Mouse (Mus musculus) adrenal gland, postnatal 25 days (tissue): ENCODE results near the gene Scfd2. TPM values are rescaled to one million over a fixed set of nuclear protein-coding genes. Genes with fewer than 3 reads are reported as not detected.

Experiments used
- DNase-seq: peaks from one replicate; pipeline ENCODE4 v3.0.0; 2021; ENCODE audit warnings: mixed read lengths
- long read RNA-seq: library from polyadenylated mRNA; stranded (forward); transcript quantifications from one replicate; pipeline ENCODE4 v2.0.0, GENCODE M21; 2021
- total RNA-seq: library from RNA; stranded (reverse); gene quantifications from 2 replicates; pipeline ENCODE4 v1.2.3, GENCODE M21; 2021

The Scfd2 gene
- total RNA-seq, result 17.9 and 23.3 TPM in 2 replicates
- long read RNA-seq, transcript Scfd2-201 (9 exons, 3,672 nt), result major isoform, 17 of 20 reads
- long read RNA-seq, partial matches to known transcripts, result 0 of 20 reads
- long read RNA-seq, other reads (novel, unspliced or antisense), result 2 of 20 reads

DNA sequence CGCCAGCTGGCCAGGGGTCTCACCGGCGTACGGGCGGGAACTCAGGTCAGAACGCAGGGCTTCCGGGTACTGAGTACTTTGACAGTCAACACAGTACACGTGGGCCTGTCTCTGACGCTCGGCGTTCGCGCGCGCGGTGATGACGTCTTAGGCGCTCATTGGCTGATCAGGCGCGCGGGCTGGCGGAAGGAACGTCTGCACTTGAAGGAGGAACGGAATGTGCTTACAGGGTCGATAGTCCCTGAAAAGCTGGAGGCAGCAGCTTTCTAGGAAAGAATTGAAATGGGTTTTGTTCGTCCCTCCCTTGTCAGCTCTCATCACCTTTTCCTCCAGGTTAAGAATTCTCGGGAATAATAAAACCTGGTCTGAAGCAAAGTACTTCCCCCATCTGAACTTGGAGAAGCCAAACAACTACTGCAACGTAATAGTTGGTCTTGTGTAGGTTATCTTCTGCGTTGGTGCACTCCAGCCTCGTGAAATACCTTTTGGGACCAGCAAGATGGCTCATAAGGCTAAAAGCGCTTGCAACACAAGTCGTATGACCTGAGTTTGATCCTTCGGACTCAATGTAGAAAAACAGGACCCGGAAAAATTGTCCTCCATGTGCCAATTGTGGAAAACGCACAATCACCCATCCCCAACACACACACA, at the start of gene Scfd2:
TSS of gene Scfd2 (minus strand) at position 130 of the 651 bp plus-strand sequence.
- DNase-seq, result peak; percentile 96

DNA sequence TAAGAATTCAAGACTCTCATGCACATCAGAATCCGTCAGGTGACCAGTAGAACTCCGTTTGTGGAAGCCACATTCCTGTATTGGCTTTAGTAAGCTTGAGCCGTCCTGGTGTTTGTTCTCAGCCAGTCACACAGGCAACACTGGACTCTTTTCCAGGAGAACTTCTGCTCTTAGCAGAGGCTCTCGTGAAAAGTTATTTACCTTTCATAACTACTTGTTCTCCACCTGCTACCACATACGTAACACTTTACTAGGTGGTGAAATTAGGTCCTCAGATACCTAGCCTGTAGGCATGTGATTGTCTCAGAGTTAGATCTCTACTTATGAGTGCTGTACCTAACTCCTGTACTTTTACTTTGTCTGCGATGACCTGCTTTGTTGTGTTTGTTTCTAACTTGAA, 40.2 kb upstream of the Scfd2 start:
- DNase-seq, result no peak

DNA sequence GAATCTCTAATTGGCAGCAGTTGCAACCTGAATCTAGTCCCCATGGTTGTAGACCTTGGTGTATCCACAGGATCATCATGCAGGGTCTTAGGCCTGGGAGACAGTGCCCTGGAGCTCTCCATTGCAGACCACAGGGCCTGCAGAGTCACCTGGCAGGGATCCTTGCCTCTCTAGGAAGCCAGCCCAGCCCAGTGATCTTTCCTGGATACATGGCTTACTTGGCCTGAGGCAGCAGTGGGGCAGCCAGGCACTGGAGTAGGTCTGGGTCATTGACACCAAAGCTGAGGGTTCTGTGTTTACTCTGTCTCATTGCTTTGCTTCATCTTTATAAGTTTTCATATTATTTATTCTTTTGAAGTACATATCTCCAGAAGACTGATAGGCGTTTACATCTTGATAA, 29.6 kb upstream of the Scfd2 start:
- peak; percentile 11 for DNase-seq

DNA sequence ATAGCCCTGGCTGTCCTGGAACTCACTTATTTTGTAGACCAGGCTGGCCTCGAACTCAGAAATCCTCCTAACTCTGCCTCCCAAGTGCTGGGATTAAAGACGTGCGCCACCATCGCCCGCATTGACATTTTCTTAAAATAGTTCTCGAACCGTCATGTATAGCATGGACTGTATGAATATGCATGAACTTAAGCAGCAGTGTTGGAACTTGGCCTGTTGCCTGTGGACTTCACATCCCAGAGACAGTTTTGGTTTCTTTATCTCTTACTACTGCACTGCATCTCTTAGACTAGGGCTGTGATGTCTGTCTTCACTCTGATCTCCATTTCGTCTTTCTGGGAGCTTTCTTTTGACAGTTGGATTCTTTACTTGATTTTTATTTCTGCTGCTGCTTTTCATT, 18.0 kb upstream of the Scfd2 start:
- no peak for DNase-seq

DNA sequence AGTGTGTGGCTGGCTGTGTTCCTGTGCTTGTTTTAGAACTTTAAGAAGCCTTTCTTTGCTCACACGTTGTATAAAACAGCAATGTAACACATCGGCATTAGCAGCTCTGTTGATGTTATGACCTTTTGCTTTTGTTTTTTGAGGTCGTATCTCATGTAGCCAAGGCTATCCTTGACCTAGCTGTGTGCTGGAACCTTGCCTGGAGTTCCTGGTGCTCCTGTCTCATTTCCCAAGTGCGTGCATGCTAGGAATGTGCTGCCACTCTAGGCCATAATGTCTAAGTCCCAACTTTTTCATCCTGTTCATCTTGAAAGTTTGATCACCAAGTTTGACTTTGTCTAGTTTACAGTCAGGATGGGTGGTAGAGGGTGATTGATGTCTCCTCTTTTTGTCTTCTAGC, 14.0 kb upstream of the Scfd2 start:
- DNase-seq, result no peak

DNA sequence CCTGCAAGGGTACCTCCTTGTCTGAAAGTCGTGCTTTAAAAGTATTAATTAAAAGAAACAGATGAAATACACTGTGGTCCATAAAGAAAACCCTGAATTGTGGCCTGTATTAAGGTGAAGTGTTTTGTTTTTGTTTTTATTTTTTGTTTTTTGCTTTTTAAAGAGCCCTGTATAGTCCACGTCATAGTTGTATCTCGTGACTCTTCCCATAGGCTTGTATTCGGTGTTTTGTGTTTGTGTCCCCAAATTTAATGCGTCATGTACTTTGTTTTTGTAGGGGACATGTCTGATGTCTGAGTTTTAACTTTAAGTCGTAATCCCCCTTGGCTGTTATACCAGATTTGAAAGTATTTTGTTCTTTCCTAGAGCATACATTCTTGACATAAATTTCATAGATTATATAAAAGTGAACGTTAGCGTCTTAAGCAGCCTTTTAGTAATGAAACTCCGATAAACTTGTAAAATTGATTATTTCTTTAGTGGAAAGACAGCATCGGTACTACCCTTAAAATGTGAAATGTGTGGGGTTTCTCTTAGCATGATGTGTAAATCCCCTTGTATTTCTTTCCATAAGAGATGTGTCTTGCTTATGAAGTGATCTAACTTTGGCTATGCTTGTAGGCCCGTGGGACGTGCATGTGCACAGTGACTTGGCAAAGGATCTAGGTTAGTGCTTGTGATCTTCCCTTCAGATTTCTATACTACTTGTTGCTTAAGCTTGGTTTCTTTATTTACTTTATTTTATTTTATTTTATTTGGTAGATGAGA, 4.8 kb upstream of the Scfd2 start:
- no peak for DNase-seq

DNA sequence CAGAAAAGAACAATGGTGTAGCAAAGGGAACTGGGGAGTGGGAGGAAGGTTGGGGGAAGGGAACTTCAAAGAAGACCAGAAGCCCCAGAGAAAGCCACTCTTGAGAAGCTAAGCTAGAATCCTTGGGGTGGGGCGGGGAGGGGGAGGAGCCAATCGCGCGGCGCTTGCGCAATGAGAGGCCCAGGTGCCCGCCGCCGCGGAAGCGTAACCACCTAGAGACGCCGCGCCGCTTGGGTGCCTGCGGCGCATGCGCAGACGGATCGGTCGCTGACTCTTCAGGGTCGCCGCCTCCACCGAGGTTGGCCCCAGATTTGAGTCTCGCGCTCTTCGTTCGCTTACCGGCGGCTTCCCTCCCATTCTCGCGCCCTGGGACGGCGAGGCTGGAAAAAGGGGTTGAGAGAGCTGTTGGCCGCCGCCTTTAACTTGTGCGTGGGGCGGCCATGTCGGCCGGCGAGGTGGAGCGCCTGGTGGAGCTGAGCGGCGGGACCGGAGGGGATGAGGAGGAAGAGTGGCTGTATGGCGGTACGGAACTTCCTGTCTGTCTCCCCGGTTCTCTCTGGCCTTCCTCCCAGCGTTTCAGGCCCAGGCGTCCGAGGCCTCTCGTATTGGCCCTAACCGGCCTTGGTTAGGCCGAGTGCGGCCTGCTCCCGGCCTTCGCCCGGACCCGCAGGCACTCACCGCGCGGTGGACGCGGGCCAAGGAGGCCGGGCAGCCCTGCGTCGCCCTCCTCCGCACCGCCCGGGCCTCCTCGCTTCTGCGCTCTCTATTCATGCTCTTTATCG, 3.9 kb upstream of the Scfd2 start, which contains the start of gene Fip1l1:
TSS of gene Fip1l1 (plus strand) at position 210 of the 782 bp plus-strand sequence.
- DNase-seq, result peak; percentile 94

DNA sequence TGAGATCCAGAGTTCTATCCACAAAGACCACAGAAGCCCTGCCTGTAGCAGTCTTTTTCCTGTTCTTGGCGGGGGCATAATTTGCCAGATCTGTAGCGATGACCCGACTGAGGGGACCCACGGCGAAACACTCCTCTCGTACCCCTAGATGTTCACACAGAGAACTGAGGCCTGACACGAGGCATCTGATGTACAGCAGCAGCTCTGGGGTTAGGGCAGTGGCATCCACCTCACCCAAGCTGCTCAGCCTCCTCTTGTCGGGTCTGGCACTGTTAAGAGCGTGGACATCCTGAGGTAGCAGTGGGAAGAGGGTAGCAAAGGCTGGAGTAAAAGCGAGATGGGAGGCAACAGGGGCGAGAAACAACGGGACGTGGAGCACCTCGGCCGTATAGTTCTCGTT, 774 bp downstream of the Scfd2 start:
- no peak for DNase-seq

DNA sequence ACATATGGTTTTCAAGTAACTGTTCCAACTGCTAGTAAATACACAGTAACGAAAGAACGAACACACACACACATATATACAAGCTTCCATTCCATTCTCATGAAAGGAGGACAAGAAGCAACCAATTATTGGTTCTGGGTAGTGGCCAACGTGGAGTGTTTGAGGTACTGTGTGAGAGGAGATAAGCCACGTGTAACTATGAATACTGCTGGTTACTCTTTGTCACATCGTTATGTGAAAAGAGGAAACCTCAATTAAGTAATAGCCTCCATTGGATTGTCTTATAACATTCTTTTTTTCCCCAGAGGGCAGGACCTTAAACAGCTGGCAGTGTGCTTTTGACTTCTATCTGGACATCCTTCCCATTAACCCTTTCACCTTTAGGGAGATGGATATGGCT, 4.5 kb downstream of the Scfd2 start:
- no peak for DNase-seq

DNA sequence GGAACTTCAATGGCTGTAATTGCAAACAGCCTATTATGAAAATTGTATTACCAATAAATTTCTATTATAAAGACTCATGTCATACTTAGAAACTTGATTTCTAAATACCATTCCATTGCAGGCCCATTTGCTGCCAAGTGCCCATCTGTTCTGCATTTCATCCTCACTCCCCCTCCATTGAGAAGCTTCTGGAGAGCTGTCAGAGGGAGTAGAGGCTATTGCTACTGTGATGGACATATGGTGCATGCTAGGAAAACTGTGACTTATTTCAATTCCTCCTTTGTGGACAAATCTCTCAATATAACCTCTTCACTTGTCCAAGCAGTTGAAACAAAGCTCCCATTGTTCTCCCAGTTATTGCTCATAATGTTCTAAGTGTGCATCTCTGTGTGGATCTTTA, 19.9 kb downstream of the Scfd2 start:
- DNase-seq, result no peak

DNA sequence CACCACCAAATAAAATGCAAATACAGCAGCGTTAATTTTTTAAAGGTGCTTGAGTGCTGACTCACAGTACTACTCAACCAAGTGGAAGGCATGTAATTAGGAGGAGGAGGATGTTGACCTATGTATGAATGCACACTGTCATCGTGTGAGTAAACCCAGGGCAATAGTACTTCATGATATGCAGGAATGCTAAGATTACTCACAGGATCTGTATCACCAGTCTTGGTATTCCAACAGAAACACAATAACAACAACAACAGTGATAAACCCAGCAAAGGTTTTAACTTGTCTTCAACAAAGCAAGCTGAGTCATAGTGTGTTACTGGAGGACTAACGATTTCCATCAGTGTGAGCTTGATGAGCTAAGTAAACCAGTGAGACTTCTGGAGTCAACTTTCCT, 38.9 kb downstream of the Scfd2 start:
- no peak for DNase-seq

DNA sequence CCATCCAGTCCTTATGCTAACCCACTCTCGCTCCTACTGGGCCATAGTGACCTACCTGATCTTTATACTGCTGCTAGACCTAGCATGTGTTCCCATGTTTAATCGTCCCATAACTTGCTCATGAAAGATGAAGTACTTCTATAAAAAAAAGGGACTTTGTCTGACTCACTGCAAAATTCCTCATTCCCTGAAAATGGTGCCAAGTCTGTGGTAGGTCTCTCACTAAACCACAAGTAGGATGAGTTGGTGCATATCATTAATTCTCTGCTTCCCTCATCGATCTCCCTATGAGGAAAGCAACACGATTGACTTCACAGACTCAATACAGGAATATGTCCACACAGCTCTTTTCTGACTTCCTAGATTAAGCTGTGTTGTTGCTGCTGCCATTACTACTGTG, 46.9 kb downstream of the Scfd2 start:
- no peak for DNase-seq

DNA sequence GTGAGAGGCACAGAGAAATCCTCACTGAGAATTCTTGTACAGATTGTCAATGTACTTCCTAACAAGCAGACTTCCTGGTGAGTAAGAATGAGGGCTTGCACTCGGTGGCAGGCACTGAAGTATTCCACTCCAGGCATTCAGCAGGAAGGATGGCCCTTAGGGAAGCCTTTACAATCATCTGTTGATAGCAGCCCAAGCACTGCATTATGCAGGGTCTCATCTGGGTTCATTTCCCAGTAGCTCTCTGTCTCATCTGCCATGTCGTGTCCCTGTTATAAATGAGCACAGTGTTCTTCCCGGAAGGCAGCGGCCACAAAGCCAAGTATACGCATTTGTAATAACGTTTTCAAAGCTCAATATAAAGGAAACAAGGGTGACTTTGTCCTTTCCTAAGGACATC, 48.9 kb downstream of the Scfd2 start:
- no peak for DNase-seq

DNA sequence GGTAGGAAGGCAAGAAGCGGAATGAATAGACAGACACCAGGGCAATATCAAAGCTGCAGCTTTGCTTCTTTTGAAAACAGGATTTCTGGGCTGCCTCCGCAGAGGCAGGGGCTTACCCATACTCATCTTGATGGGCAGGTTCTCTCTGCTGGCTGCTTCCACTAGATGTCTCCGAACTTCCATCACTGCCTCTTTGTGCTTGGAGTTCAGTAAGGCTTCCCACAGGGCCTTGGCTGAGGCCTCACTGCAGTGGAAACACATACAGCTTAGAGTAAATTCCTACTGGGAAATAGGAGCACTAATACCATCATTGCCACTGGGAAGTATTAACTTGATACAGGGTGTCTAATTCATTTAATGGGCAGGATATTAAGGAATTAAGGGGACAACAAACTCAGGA, 49.5 kb downstream of the Scfd2 start:
- DNase-seq, result no peak

DNA sequence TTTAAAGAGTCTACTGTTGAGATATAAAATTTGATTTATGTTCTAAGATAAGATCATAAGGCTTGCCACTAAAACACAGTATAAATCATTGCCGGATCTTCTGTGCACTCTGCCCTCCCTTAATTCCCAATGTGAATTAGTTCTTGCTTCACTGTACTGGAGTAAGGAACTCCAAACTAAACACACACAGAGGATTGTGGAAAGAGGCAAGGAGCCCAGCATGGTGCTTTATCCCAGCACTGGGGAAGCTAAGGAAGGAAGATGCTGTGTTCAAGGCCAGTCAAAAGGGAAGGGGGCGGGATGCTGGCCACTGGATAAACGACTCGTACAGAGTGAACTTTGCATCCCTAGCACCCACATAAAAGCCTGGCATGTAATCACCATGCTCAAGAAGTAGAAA, 51.1 kb downstream of the Scfd2 start:
- DNase-seq, result no peak

DNA sequence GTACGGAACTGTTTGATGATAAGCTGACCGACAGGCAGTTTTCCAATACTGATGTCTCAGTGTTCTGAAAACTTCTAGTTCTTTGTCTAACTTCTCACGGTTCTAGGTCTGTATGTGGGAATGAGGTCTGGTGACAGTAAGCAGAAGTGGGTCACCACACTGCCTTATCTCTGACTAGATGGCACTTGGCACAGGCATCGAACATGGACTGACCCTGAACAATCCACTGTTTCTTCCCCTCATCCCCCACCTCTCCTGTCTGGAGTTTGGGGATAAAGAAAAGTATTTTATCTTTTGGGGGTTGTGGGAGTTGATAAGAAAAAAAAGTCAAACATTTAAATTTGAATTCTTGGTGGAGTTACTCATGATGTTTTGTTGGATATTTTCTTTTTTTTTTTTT, 51.6 kb downstream of the Scfd2 start:
- DNase-seq, result peak; percentile 5

DNA sequence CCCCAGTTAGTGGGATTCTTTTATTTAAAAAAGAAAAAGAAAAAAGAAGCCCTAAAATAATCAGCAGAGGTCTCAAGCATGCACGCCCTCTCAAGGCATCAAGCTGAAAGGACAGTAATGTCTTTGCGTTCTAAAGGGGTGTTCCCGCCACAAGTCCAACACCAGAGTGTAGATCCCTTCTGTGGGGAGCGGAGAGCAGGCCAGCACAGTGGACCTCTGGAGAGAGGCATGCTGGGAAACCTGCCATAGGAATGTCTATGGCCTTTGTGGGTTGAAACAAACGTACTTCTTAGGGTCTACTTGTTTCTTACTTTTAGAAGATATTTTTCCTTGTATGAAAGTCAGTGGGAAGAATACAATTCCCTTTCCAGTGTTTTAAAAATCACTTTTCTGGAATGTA, 52.4 kb downstream of the Scfd2 start:
- DNase-seq, result no peak

DNA sequence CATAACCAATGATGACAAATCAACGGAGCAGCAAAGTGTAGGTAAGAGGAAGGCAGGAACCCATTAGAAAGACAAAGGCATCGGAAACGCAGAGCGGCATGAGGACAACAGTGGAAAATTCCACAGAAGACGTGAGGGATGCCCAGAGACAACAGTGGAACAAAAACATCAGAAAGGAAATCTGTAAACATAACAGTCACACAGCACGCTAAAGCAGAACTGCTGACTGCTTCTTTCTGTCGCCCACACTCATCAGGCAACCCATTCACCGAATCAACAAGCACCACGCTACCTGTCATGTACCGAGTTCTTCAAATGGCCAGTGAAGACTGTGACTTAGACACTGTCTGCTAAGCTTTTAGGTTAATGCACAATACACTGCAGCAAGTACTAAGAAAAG, 55.0 kb downstream of the Scfd2 start:
- no peak for DNase-seq

DNA sequence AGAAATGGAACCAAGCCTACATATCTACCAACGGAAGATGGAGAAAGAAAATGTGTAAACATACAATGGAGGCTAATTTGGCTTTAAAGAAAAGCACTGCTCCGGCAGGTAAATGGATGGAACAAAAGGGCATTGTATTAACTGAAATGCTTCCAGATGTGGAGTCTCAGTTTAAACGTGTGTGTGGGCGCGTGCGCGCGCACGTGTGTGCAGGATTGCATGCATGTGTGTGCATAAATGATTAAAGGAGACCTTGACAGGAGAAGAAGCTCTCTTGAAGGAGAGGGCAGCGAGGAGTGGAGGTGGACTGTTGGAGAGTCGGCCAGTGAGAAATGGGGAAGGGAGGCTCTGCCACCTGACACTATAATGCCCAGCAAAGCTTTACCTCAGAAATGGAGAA, 58.4 kb downstream of the Scfd2 start:
- no peak for DNase-seq

DNA sequence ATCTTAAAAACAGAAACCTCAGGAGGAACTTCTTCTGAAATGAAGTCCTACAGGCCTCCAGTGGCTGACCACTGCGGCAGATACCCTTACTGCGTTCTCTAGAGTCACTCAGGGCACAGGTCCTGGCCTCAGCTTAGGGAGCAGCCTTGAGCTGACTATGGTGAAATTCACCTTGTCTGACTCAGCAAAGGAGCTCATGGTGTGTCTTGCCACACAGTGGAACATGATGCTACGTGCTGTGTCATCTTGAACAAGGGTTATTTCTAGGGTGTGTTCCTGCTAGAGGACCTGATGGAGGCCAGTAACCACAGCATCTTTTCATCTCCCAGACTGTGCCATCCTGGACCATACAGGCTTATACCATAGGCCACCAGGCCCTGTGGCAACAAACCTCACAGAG, 60.7 kb downstream of the Scfd2 start:
- DNase-seq, result no peak

DNA sequence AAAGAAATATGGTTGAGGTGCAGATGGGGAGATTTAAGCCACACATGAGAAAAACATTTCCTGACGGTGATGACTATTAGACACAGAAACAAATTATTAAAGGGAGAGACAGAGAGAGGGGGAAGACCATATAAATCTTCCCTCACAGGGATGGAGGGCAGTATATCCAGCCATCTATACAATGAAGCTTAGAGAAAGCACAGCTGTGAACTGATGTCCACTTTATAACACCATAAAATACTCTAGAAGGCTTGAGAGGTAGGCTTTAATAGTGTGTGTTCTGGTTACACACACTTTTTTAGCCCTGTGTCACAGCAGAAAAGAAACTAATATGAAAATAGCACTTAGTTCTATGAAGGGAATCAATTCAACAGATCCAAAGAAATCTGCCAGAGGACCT, 61.9 kb downstream of the Scfd2 start:
- DNase-seq, result no peak

DNA sequence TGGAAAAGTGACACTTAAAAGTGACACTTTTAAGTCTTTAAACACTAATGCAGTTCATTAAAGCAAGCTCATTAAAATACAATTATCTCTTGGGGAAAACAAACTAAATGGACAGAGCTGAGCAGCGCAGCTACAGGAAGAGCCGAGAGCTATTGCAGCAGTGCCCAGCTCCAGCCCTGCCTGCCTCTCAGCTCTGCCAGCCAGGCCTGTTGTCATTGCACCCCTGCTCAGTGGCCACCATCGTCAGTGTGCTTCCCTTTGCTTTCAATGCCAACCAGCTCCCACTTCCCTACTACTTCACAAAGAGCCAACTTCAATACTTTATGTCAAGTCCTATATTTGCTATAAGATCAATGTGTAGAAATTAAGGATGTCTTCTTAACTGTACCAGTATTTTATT, 63.8 kb downstream of the Scfd2 start:
- DNase-seq, result no peak

DNA sequence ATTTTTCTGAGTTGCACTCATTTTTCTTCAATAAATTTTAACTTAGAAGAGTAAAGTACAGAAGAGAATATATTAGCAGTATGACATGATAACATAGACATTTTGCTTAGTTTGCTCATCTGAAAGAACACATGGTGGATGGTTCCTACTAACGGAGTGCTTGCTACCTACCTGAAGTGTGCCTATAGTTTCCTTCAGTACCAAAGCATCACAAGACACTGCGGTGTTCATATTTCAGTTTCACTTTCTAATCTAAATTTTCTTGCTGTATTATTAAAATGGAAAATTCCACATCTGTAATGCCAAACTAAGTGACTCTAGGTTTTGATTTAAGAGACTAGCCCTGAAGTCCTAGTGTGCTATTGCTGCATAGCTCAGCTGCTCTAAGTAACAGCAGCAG, 74.8 kb downstream of the Scfd2 start:
- no peak for DNase-seq
